Mouse (Mus musculus): ENCODE measurements around the gene Pwwp2b. TPM values are rescaled to one million over a fixed set of nuclear protein-coding genes. Genes with fewer than 3 reads are reported as not detected.

Pwwp2b gene
- total RNA-seq, 2 experiments from 2014 or later: 11.7 to 11.8 TPM

GRCm38 (mm10) chr7:139314716-139315115 lies 66.4 kb downstream of the Pwwp2b start:
- intact Hi-C loops (cut with DNase I): no loop called here

GRCm38 (mm10) chr7:139319006-139319411 lies 70.7 kb downstream of the Pwwp2b start:
- DNase-seq (ENCODE audit: low spot score in 2 of 2): no peak
- intact Hi-C loops (cut with DNase I): no loop called here

More at GRCm38 (mm10) chr7:139314716-139315115, 66.4 kb downstream of the Pwwp2b start:
- DNase-seq (ENCODE audit: low spot score in 2 of 2): no peak

Other genes starting within 250 kb of the Pwwp2b start
- 10 to 100 TPM; 55.3 to 56.0 TPM for gene Dpysl4, start 162.5 kb upstream of the Pwwp2b start, total RNA-seq (2021)
- 1 to 10 TPM; 6.4 TPM for gene Lrrc27, start 35.5 kb upstream of the Pwwp2b start, total RNA-seq (2021)
- 100 to 1,000 TPM; 182 to 198 TPM for gene Stk32c, start 35.2 kb upstream of the Pwwp2b start, total RNA-seq (2021)
- gene Inpp5a, start 140.6 kb downstream of the Pwwp2b start, total RNA-seq (2021): 10 to 100 TPM; 56.5 to 60.1 TPM